Mouse (Mus musculus): Measurements from ENCODE around the gene Cyct.
A peak's percentile ranks its signal among the peaks of the same experiment; 100 is the strongest.

The Cyct gene

DNA sequence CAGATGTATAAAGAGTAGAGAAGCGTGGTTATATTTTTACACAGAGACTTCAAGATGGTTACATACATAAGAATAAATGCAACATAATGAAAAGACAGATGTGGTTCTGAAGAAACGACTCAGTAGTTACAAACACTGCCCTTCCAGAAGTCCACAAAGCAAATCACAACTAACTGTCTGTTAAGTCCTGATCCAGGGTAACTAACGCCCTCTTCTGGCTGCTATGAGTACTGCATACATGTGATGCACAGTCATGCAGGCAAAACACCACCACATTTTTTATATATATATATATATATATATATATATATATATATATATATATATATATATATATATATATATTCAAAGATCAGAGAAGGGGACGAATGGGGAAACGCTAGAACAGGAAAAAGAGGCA lies 25.7 kb downstream of the Cyct start:
- DNase-seq (ENCODE audit: low read depth): peak; percentile 20

DNA sequence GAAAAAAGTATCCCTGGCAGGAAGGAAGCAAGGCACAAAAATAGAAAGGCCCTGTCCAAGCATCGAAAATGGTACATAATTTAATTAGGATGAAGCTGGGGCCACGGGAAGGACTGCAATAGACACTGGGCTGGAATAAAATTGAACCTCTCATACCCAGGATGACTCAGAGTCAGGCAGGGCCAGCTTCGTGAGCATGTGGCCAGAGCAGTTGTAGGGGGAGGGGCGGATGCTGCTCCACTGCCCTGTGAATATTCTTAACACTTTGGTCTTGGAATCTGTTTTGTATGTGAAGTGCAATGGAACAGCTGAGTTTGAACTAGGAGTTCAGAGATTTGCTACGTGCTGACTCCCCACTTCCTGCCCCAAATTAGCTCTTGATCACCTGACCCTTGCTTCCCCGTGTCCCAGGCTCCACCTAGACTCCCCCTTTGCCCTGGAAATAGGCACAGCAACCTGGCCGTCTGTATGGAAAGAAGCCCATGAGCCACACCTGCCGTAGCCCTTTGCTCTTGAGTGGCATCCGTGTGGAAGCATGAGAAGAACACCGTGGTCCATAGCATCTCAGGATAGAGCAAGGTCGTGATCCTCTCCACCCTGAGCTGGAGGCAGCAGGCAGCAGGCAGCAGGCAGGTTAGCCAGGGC lies 28.0 kb downstream of the Cyct start:
- peak; percentile 68 for DNase-seq (ENCODE audit: low read depth)

DNA sequence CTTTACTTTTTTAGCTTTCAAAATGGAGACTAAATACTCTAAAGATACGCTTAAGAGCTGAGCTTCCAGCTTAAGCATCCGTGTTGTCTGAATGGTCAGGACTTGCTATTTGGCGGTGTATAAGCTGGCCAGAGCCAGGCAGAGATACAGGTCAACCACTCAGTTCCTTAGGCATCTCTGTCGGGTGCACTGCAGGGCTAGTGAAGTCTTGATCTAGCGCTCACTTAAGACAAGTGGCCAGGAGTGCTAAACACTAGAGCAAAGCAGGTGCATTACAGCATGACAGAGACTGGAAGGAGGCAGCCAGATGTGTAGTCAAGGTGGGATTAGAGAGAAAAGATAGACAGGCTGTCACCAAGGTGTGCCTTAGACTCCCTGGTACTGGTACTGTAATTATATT lies 30.2 kb downstream of the Cyct start:
- no peak for DNase-seq (ENCODE audit: low read depth)

DNA sequence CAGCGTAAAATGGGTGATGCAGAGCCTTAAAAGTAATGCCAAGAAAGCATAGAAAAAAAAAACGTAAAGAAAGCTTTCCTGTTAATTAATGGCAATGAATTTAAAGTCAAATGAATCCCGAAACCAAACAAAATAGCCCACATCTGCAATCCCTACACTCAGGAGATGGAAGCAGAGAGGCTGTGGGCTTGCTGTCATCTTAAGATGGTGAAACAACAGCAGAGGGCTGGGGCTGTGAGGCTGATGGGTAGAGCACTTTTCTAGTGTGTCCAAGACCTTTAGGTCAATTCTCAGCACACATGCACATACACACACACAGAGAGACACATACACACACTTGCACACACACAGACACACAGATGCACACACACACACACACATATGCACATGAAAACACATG lies 34.1 kb downstream of the Cyct start:
- no peak for DNase-seq (ENCODE audit: low read depth)

DNA sequence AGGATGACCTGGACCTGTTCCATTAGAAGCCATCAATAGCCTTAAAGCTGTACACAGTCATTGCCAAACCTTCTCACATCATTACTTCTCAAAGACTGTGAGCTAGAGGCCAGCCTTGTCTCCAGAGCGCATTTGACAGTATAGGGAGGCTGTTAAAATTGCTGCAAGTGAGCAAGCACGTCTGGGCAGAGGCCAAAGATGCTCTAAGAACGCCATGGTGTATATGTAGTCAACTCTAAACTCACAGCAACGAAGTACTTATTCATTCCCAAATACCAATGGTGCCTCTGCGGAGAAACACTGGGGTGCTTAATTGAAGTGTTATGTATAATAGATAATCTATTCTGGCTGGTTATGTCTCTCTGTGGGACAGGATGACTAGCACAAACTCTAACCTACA lies 35.8 kb downstream of the Cyct start:
- no peak for DNase-seq (ENCODE audit: low read depth)

DNA sequence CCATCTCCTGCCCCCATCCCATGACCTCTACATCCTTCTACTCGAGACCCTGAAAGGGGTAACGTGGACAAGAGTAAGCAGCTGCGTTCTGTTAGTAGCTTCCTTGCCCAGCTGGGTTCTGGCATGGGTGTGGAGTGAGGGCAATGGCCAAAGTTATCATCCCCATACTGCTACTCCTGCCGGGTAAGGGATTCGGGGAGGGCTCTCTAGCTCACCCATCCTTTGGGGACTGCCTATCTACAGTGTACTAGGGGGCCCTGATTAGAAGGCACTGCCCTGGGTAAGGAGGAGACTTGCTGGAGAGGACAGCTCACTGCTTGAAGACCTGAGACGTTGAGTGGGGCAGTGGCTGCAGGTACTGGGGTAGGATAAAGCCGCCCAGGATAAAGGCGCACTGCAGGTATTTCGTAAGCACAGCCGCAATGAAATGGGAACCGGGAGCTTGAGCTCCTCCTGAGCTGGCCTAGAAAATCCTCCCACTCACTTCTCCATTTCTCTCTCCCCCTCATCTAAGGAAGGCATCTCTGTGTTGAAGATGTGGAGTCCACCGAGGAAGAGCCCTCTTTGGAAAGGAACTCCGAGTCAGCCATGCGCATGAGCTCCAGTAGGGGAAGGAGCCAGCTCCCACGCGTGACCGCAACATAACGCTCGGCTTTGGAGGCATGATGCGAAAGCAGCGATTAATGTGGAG lies 36.9 kb downstream of the Cyct start:
- DNase-seq (ENCODE audit: low read depth): no peak

DNA sequence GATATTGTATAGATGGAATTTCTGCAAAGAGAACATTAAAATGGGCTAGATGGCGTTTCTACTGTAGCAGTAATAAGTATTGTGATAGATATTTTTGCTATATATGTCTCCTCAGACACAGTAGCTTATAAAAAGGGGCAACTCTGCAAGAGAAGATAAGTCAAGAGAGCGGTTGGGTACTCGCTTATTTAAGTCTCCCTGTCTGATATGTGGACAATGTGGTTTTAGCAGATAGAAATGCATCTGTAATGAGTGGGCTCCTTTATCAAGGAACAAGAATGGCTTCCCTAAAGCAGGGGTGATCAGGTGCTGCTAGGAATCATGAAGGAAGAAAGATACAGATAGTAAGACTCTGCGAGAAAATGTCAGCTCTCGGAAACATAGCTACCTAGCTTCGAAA lies 39.9 kb downstream of the Cyct start:
- no peak for DNase-seq (ENCODE audit: low read depth)

DNA sequence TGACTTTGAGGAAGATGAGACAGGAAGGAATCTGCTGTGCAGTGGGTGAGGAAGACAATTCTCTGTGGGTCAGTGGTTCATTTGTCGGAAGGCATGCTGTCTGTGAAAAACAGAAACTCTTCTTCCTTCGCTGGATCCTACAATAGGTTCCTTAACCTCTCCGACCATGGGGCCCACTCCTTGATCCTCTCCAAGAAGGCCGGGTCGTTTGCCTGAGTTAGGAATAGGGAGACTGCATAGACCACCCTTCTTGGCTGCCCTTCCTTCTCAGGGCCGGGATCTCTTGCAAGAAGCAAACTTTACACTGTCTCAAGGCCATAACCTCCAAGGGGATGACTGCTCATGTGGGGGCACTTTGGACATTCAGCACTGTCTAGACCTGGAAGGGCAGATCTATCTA lies 41.0 kb downstream of the Cyct start:
- DNase-seq (ENCODE audit: low read depth): no peak

All from NIH3T3 (cell line).